Mouse (Mus musculus): Measurements from ENCODE around the gene Sh2d3c. TPM values are rescaled to one million over a fixed set of nuclear protein-coding genes. Genes with fewer than 3 reads are reported as not detected.

Gene Sh2d3c
- polyA plus RNA-seq, 1 experiment from 2014 or later, result 23.7 TPM

GRCm38 (mm10) chr2:32727435-32727834, 6.6 kb downstream of the Sh2d3c start:
- no peaks in the 10 kb centered on the region for H3K9me3 ChIP-seq (ENCODE audit: control insufficient read depth, low read length)
- H3K27me3 ChIP-seq (ENCODE audit: control insufficient read depth, insufficient read depth, low read length), result no peaks in the 10 kb centered on the region
- peak overlapping the region; percentile 48 for H3K4me2 ChIP-seq (ENCODE audit: low read length)
- ATAC-seq (ENCODE audit: insufficient number of reproducible peaks, insufficient read depth, low FRiP score, low read depth), result peak; percentile 96
- H3K4me1 ChIP-seq (ENCODE audit: control insufficient read depth in 2 of 2, insufficient read depth in 2 of 2, low read length in 2 of 2), result peaks cover 6 to 13% of the 10 kb centered on the region in 2 experiments
- peak overlapping the region; percentile 45 for H3K9ac ChIP-seq (ENCODE audit: low read length)
- H3K36me3 ChIP-seq (ENCODE audit: control insufficient read depth, insufficient read depth, low read length), result no peaks in the 10 kb centered on the region
- under 1% methylated on average over 16 of the region's 16 CpGs for WGBS
- peak overlapping the region; percentile 30 to 53 for H3K4me3 ChIP-seq (ENCODE audit: control insufficient read depth in 1 of 2, insufficient read depth in 1 of 2, low read depth in 1 of 2, low read length in 2 of 2)
- peak overlapping the region; percentile 20 to 46; a peak in 3 of 4 replicates for H3K27ac ChIP-seq (replicated peaks in 1 of 2; ENCODE audit: control insufficient read depth in 1 of 2, insufficient read depth in 1 of 2, low read depth in 2 of 2, low read length in 2 of 2)

GRCm38 (mm10) chr2:32728463-32728862, 7.6 kb downstream of the Sh2d3c start:
- peak overlapping the region; percentile 48 for H3K4me2 ChIP-seq (ENCODE audit: low read length)
- H3K27me3 ChIP-seq (ENCODE audit: control insufficient read depth, insufficient read depth, low read length), result no peaks in the 10 kb centered on the region
- peak overlapping the region; percentile 57 to 65 for H3K27ac ChIP-seq (replicated peaks in 1 of 2; ENCODE audit: control insufficient read depth in 1 of 2, insufficient read depth in 1 of 2, low read depth in 2 of 2, low read length in 2 of 2)
- H3K4me3 ChIP-seq (ENCODE audit: control insufficient read depth in 1 of 2, insufficient read depth in 1 of 2, low read depth in 1 of 2, low read length in 2 of 2), result peak overlapping the region; percentile 30 to 53
- ATAC-seq (ENCODE audit: insufficient number of reproducible peaks, insufficient read depth, low FRiP score, low read depth), result peak; percentile 22; the same call in 1 of the 2 replicates
- no peaks in the 10 kb centered on the region for H3K9me3 ChIP-seq (ENCODE audit: control insufficient read depth, low read length)
- 39% methylated on average over 7 of the region's 7 CpGs for WGBS
- peaks cover 6 to 13% of the 10 kb centered on the region in 2 experiments for H3K4me1 ChIP-seq (ENCODE audit: control insufficient read depth in 2 of 2, insufficient read depth in 2 of 2, low read length in 2 of 2)
- no peaks in the 10 kb centered on the region for H3K36me3 ChIP-seq (ENCODE audit: control insufficient read depth, insufficient read depth, low read length)
- H3K9ac ChIP-seq (ENCODE audit: low read length), result peak overlapping the region; percentile 42

- 68% methylated on average over 4 of the region's 4 CpGs for WGBS
- Histone ChIP-seq H3K4me3 (ENCODE audit: control insufficient read depth in 1 of 2, insufficient read depth in 1 of 2, low read depth in 1 of 2, low read length in 2 of 2) (peak overlapping the region; percentile 4 to 30), H3K36me3 (ENCODE audit: control insufficient read depth, insufficient read depth, low read length) (no peaks in the 10 kb centered on the region), H3K9ac (ENCODE audit: low read length) (peak overlapping the region; percentile 25; the same call in 1 of the 2 replicates), H3K4me2 (ENCODE audit: low read length) (peak overlapping the region; percentile 48), H3K27ac (replicated peaks in 1 of 2; ENCODE audit: control insufficient read depth in 1 of 2, insufficient read depth in 1 of 2, low read depth in 2 of 2, low read length in 2 of 2) (peak overlapping the region; percentile 18 to 66), H3K4me1 (ENCODE audit: control insufficient read depth in 2 of 2, insufficient read depth in 2 of 2, low read length in 2 of 2) (peaks cover 6 to 14% of the 10 kb centered on the region in 2 experiments), H3K27me3 (ENCODE audit: control insufficient read depth, insufficient read depth, low read length) (no peaks in the 10 kb centered on the region), H3K9me3 (ENCODE audit: control insufficient read depth, low read length) (no peaks in the 10 kb centered on the region)
- ATAC-seq (ENCODE audit: insufficient number of reproducible peaks, insufficient read depth, low FRiP score, low read depth), result no peak
Measured at GRCm38 (mm10) chr2:32729547-32729946, 8.7 kb downstream of the Sh2d3c start.

- no peaks in the 10 kb centered on the region for H3K36me3 ChIP-seq (ENCODE audit: control insufficient read depth, insufficient read depth, low read length)
- no peaks in the 10 kb centered on the region for H3K27me3 ChIP-seq (ENCODE audit: control insufficient read depth, insufficient read depth, low read length)
- H3K9ac ChIP-seq (ENCODE audit: low read length), result 0 out of 2 replicates have a peak overlapping the region, but pooled peaks have one; percentile 18
- H3K27ac ChIP-seq (replicated peaks in 1 of 2; ENCODE audit: control insufficient read depth in 1 of 2, insufficient read depth in 1 of 2, low read depth in 2 of 2, low read length in 2 of 2), result peak overlapping the region; percentile 66 to 83
- peak overlapping the region in 1 of 2 experiments; percentile 4; a peak in 1 of 4 replicates for H3K4me3 ChIP-seq (ENCODE audit: control insufficient read depth in 1 of 2, insufficient read depth in 1 of 2, low read depth in 1 of 2, low read length in 2 of 2)
- H3K4me1 ChIP-seq (ENCODE audit: control insufficient read depth in 2 of 2, insufficient read depth in 2 of 2, low read length in 2 of 2), result peaks cover 6 to 16% of the 10 kb centered on the region in 2 experiments
- no peaks in the 10 kb centered on the region for H3K9me3 ChIP-seq (ENCODE audit: control insufficient read depth, low read length)
- ATAC-seq (ENCODE audit: insufficient number of reproducible peaks, insufficient read depth, low FRiP score, low read depth), result no peak
- WGBS, result 17% methylated on average over 11 of the region's 11 CpGs
- peak overlapping the region; percentile 48 for H3K4me2 ChIP-seq (ENCODE audit: low read length)
Measured at GRCm38 (mm10) chr2:32730854-32731253, 10.0 kb downstream of the Sh2d3c start.

- Histone ChIP-seq H3K4me1 (ENCODE audit: control insufficient read depth in 2 of 2, insufficient read depth in 2 of 2, low read length in 2 of 2) (peaks cover 6 to 16% of the 10 kb centered on the region in 2 experiments), H3K9me3 (ENCODE audit: control insufficient read depth, low read length) (no peaks in the 10 kb centered on the region), H3K36me3 (ENCODE audit: control insufficient read depth, insufficient read depth, low read length) (no peaks in the 10 kb centered on the region), H3K27me3 (ENCODE audit: control insufficient read depth, insufficient read depth, low read length) (no peaks in the 10 kb centered on the region), H3K27ac (replicated peaks in 1 of 2; ENCODE audit: control insufficient read depth in 1 of 2, insufficient read depth in 1 of 2, low read depth in 2 of 2, low read length in 2 of 2) (peak overlapping the region; percentile 33 to 66), H3K4me2 (ENCODE audit: low read length) (0 out of 2 replicates have a peak overlapping the region, but pooled peaks have one; percentile 48), H3K4me3 (ENCODE audit: control insufficient read depth in 1 of 2, insufficient read depth in 1 of 2, low read depth in 1 of 2, low read length in 2 of 2) (no peak overlapping the region), H3K9ac (ENCODE audit: low read length) (peak overlapping the region; percentile 22; the same call in 1 of the 2 replicates)
- 57% methylated on average over 4 of the region's 4 CpGs for WGBS
- no peak for ATAC-seq (ENCODE audit: insufficient number of reproducible peaks, insufficient read depth, low FRiP score, low read depth)
Measured at GRCm38 (mm10) chr2:32731911-32732310, 11.1 kb downstream of the Sh2d3c start.

GRCm38 (mm10) chr2:32732695-32733094, 11.8 kb downstream of the Sh2d3c start:
- WGBS, result 57% methylated on average over 6 of the region's 6 CpGs
- Histone ChIP-seq H3K36me3 (ENCODE audit: control insufficient read depth, insufficient read depth, low read length) (no peaks in the 10 kb centered on the region), H3K27ac (replicated peaks in 1 of 2; ENCODE audit: control insufficient read depth in 1 of 2, insufficient read depth in 1 of 2, low read depth in 2 of 2, low read length in 2 of 2) (peak overlapping the region in 1 of 2 experiments; percentile 66; a peak in 2 of 4 replicates), H3K9me3 (ENCODE audit: control insufficient read depth, low read length) (no peaks in the 10 kb centered on the region), H3K4me2 (ENCODE audit: low read length) (no peak overlapping the region), H3K4me3 (ENCODE audit: control insufficient read depth in 1 of 2, insufficient read depth in 1 of 2, low read depth in 1 of 2, low read length in 2 of 2) (no peak overlapping the region), H3K4me1 (ENCODE audit: control insufficient read depth in 2 of 2, insufficient read depth in 2 of 2, low read length in 2 of 2) (peaks cover 6 to 16% of the 10 kb centered on the region in 2 experiments), H3K9ac (ENCODE audit: low read length) (no peak overlapping the region), H3K27me3 (ENCODE audit: control insufficient read depth, insufficient read depth, low read length) (no peaks in the 10 kb centered on the region)
- no peak for ATAC-seq (ENCODE audit: insufficient number of reproducible peaks, insufficient read depth, low FRiP score, low read depth)

- Histone ChIP-seq H3K36me3 (ENCODE audit: control insufficient read depth, insufficient read depth, low read length) (no peaks in the 10 kb centered on the region), H3K9ac (ENCODE audit: low read length) (no peak overlapping the region), H3K27me3 (ENCODE audit: control insufficient read depth, insufficient read depth, low read length) (no peaks in the 10 kb centered on the region; the same call in 1 of the 2 replicates), H3K9me3 (ENCODE audit: control insufficient read depth, low read length) (no peaks in the 10 kb centered on the region), H3K4me1 (ENCODE audit: control insufficient read depth in 2 of 2, insufficient read depth in 2 of 2, low read length in 2 of 2) (peaks cover 6 to 16% of the 10 kb centered on the region in 2 experiments), H3K4me2 (ENCODE audit: low read length) (no peak overlapping the region; the same call in 1 of the 2 replicates), H3K27ac (replicated peaks in 1 of 2; ENCODE audit: control insufficient read depth in 1 of 2, insufficient read depth in 1 of 2, low read depth in 2 of 2, low read length in 2 of 2) (peak overlapping the region; percentile 65), H3K4me3 (ENCODE audit: control insufficient read depth in 1 of 2, insufficient read depth in 1 of 2, low read depth in 1 of 2, low read length in 2 of 2) (no peak overlapping the region)
- WGBS, result 38% methylated on average over 4 of the region's 4 CpGs
- peak; percentile 28; the same call in 1 of the 2 replicates for ATAC-seq (ENCODE audit: insufficient number of reproducible peaks, insufficient read depth, low FRiP score, low read depth)
Measured at GRCm38 (mm10) chr2:32734480-32734879, 13.6 kb downstream of the Sh2d3c start.
